Mouse (Mus musculus) cerebellum, adult 2 months (tissue): ENCODE data around the gene Lypd6.

ENCODE experiments used
- CTCF ChIP-seq: fragments of 200-500 bp; IDR thresholded peaks from 2 replicates; pipeline ENCODE4 v1.5.1; 2011; ENCODE audit warnings: low read depth, mild to moderate bottlenecking, control low read depth, low read length, moderate library complexity, borderline replicate concordance; ENCODE audit not compliant: insufficient read depth
- POLR2A ChIP-seq: fragments of 200-500 bp; IDR thresholded peaks from 2 replicates; pipeline ENCODE4 v1.6.1; 2011; ENCODE audit warnings: low read length, control low read depth, borderline replicate concordance; ENCODE audit not compliant: insufficient read depth

- TF ChIP-seq CTCF (no peak), POLR2A (no peak)
Observed at GRCm38 (mm10) chr2:50181332-50181731, 115.1 kb downstream of the Lypd6 start.
